ENCODE assay signal across 9 mouse cellular contexts in the genomic region with DNA sequence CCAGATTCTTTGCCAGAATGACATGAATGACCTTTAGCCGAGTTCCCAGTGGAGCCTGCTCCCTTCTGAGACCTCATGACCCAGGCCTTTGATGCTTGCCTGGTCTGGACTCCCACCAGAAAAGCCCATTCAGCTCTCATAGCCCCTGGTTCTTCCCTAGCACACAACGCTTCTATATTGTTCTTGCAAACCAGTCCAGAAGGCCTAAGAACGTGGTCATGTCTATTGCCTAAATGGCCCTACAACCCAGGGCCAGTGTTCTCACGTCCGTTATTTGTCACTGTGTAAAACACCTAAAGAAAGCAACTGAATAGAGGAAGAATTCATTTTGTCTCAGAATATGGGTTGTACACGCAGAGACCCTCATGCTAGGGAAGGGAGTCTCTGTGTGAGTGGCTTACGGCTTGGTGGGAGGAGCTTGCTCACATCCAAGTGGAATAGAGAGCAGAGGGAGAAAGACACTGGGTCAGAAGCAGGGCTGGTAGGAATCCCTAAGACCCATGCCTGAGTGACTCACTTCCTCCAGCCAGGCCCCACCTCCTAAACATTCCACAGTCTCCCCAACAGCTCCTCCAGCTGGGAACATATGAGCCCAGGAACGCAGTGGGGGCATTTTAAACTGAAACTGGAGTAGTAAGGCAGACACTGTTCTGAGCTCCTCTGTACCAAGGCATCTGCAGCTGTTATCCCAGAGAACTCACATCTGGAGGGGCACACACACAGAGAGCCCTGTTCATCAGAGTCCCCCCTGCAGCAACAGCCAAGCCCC.
DNase-seq lines count a peak whose midpoint lies in the region; ATAC-seq lines count a peak whose summit lies in the region.
"Had no signal": no experiment of that assay in that cellular context is flagged by ENCODE, and none has a peak within 500 bp of the region (broad histone marks: within the 10 kb centered on the region; RNA-seq: fewer than 3 reads in every experiment).

No protein-coding gene starts in this region.

- H3K4me1 ChIP-seq in heart, embryonic 10.5 days: peaks cover 32% of the 10 kb centered on the region

- no peaks in the 10 kb centered on the region for H3K9me3 ChIP-seq in heart, embryonic 10.5 days

- DNase-seq in urinary bladder, postnatal 14 days (ENCODE audit: low spot score): peak; percentile 57
- DNase-seq in urinary bladder, postnatal 10 days (ENCODE audit: low spot score): no peak
- DNase-seq in heart, embryonic 10.5 days (ENCODE audit: low spot score): peak; percentile 79
- DNase-seq in kidney, postnatal 25 days: peak; percentile 16 to 40
- peak; percentile 35 for DNase-seq in skeletal muscle tissue, adult 2 months (ENCODE audit: low read depth, low spot score)
- DNase-seq in right cerebral cortex, postnatal 10 days (ENCODE audit: low spot score in 2 of 2): no peak
- DNase-seq in c-Kit-positive CD71-positive TER-119-positive erythroid progenitor cells, embryonic 14.5 days (ENCODE audit: low spot score): no peak

- no peak overlapping the region for H3K4me3 ChIP-seq in heart, embryonic 10.5 days

- H3K27me3 ChIP-seq in heart, embryonic 10.5 days (ENCODE audit: insufficient read depth, poor library complexity, severe bottlenecking): no peaks in the 10 kb centered on the region

- peak overlapping the region; percentile 74 for H3K27ac ChIP-seq in heart, embryonic 10.5 days
- H3K27ac ChIP-seq: macrophage had no signal

- ATAC-seq in activated CD4-positive, CD25-positive, alpha-beta regulatory T cell, adult 4 months: no peak

- no peaks in the 10 kb centered on the region for H3K36me3 ChIP-seq in heart, embryonic 10.5 days

- 60% methylated on average over 8 of the region's 8 CpGs for WGBS in heart, embryonic 10.5 days

Comparison
In these comparisons a context has a peak if more than half of its experiments do, and no peak if none do; other contexts are left out.
1. DNase-seq: peak in urinary bladder, postnatal 14 days (single experiment), heart, embryonic 10.5 days (single experiment), kidney, postnatal 25 days (2 of 2) and skeletal muscle tissue, adult 2 months (single experiment); none in urinary bladder, postnatal 10 days (single experiment), right cerebral cortex, postnatal 10 days (0 of 2) and c-Kit-positive CD71-positive TER-119-positive erythroid progenitor cells, embryonic 14.5 days (single experiment).